ENCODE assay signal across 9 mouse cellular contexts in genomic region chr7:107708491-107709112, GRCm38 (mm10). TPM values are rescaled to one million over a fixed set of nuclear protein-coding genes. Genes with fewer than 3 reads are reported as not detected.
A peak's percentile ranks its signal among the peaks of the same experiment; 100 is the strongest.
DNase-seq lines count a peak whose midpoint lies in the region; ATAC-seq lines count a peak whose summit lies in the region.
"Had no signal": no experiment of that assay in that cellular context is flagged by ENCODE, and none has a peak within 500 bp of the region (broad histone marks: within the 10 kb centered on the region; RNA-seq: fewer than 3 reads in every experiment).

No protein-coding gene starts in this region.

- peak overlapping the region; percentile 44 for H3K4me2 ChIP-seq in intestine, embryonic 14.5 days (ENCODE audit: low read length)

- no peaks in the 10 kb centered on the region for H3K9me3 ChIP-seq in intestine, embryonic 14.5 days (ENCODE audit: control insufficient read depth, low read length)
- no peaks in the 10 kb centered on the region for H3K9me3 ChIP-seq in megakaryocyte, embryonic 14.5 days

- ATAC-seq in intestine, embryonic 14.5 days (replicated peaks; ENCODE audit: low FRiP score, low TSS enrichment, low read depth) = peak; percentile 93

- peak overlapping the region; percentile 25 for H3K4me3 ChIP-seq in intestine, embryonic 14.5 days (ENCODE audit: low read depth, low read length)
- H3K4me3 ChIP-seq in megakaryocyte, embryonic 14.5 days (replicated peaks) = peak overlapping the region; percentile 82

- intact Hi-C loops in gastrocnemius, postnatal 36 days (cut with DNase I) = loop anchor here (2.0 kb wide), 1 partner anchor 48 kb away; no protein-coding TSS in a partner anchor

- no peaks in the 10 kb centered on the region for H3K27me3 ChIP-seq in intestine, embryonic 14.5 days (replicated peaks; ENCODE audit: control insufficient read depth, insufficient read depth, low read length)
- peaks cover 8% of the 10 kb centered on the region for H3K27me3 ChIP-seq in megakaryocyte, embryonic 14.5 days (replicated peaks)

- no peaks in the 10 kb centered on the region for H3K36me3 ChIP-seq in intestine, embryonic 14.5 days (ENCODE audit: control insufficient read depth, insufficient read depth, low read length)
- no peaks in the 10 kb centered on the region for H3K36me3 ChIP-seq in megakaryocyte, embryonic 14.5 days (replicated peaks; ENCODE audit: low read length)

- H3K4me1 ChIP-seq in intestine, embryonic 14.5 days (replicated peaks; ENCODE audit: control insufficient read depth, insufficient read depth, low read length) = peaks cover 4% of the 10 kb centered on the region; the same call in 1 of the 2 replicates
- peaks cover 17% of the 10 kb centered on the region for H3K4me1 ChIP-seq in megakaryocyte, embryonic 14.5 days

- H3K27ac ChIP-seq in intestine, embryonic 14.5 days (ENCODE audit: low read depth) = peak overlapping the region; percentile 64; the same call in 1 of the 2 replicates
- H3K27ac ChIP-seq: macrophage had no signal

- WGBS in intestine, embryonic 14.5 days = 3% methylated on average over 10 of the region's 10 CpGs

- peak overlapping the region; percentile 4; the same call in 1 of the 2 replicates for H3K9ac ChIP-seq in intestine, embryonic 14.5 days (ENCODE audit: low read length)

- peak; percentile 92 for DNase-seq in ZHBTc4 (ENCODE audit: low read depth, low spot score)
- peak; percentile 85 for DNase-seq in embryo, embryonic 10.5 days (ENCODE audit: low spot score)
- DNase-seq in gastrocnemius, postnatal 36 days = peak; percentile 52 to 53
- DNase-seq in intestine, embryonic 14.5 days (ENCODE audit: low spot score) = peak; percentile 89
- DNase-seq in left cerebral cortex, adult 9 months (ENCODE audit: low spot score in 2 of 2) = peak; percentile 38 to 67
- DNase-seq in right cerebral cortex, adult 2 months (ENCODE audit: low spot score in 2 of 2) = peak; percentile 67 to 76
- DNase-seq in urinary bladder, postnatal 36 days (ENCODE audit: low spot score in 2 of 2) = peak; percentile 73 to 78

RNA-seq across cellular contexts. Expression of gene Cyb5r2, which starts 49.2 kb away (rescaled TPM):
- total RNA-seq in gastrocnemius, postnatal 36 days (2021) = under 1 TPM; 0.23 to 0.30 TPM
- polyA plus RNA-seq in intestine, embryonic 14.5 days (2014; fragmentation: Nextera tagmentation; extraction: Ambion mirVana) = 0.31 and 0.40 TPM in 2 replicates
- polyA plus RNA-seq in megakaryocyte, embryonic 14.5 days (2012; ENCODE audit: insufficient read depth, low replicate concordance) = not detected in 2 replicates
- polyA plus RNA-seq: macrophage had no signal

Comparison
In these comparisons a context has a peak if more than half of its experiments do, and no peak if none do; other contexts are left out.
1. Peak in every context shown above with its lines: DNase-seq, ATAC-seq, H3K4me3 ChIP-seq and H3K27ac ChIP-seq.